Mouse (Mus musculus) E14TG2a.4 (cell line): ENCODE measurements around the gene Pou2f2.

Experiments used
- CTCF ChIP-seq: conservative IDR thresholded peaks from 2 replicates; pipeline ENCODE4 v1.5.1; 2014; ENCODE audit warnings: low read length
- NANOG ChIP-seq: IDR thresholded peaks from 2 replicates; pipeline ENCODE4 v1.6.1; 2014; ENCODE audit warnings: borderline replicate concordance, low read length, mixed read lengths
- POU5F1 ChIP-seq: IDR thresholded peaks from 2 replicates; pipeline ENCODE4 v1.6.1; 2014; ENCODE audit warnings: low read length, borderline replicate concordance

DNA sequence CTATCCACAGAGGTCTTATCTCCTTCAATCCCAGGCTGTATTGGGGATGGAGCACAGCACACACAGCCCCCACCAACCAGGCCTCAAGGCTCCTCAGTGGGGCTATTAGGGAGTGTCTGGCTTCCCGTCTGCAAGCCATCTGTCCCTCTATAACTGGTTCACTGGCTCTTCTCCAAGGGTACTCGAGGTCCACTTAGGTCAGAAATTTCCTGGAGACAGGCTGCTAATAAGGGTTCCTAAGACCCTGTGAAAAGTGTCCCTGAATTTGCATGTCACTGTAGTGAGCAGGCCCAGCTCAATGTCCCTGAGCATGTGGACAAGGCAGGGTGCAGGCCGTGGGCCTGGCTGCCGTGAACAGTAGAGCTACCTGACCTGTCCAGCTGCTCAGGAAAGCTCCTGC is 122.6 kb downstream of the Pou2f2 start:
- TF ChIP-seq CTCF, result no peak
- TF ChIP-seq NANOG, result no peak
- no peak for TF ChIP-seq POU5F1
